Mouse (Mus musculus) spleen, adult 2 months (tissue): ENCODE results near the gene Susd6.

Source experiments
- CTCF ChIP-seq: fragments of 200-500 bp; IDR thresholded peaks from 2 replicates; pipeline ENCODE4 v1.5.1; 2011; ENCODE audit warnings: mild to moderate bottlenecking, inconsistent platforms; ENCODE audit not compliant: insufficient read depth, insufficient read length, insufficient replicate concordance; ENCODE audit errors: extremely low read depth
- POLR2A ChIP-seq: fragments of 200-500 bp; IDR thresholded peaks from 2 replicates; pipeline ENCODE4 v1.6.1; 2011; ENCODE audit warnings: low read depth, low read length, inconsistent platforms

DNA sequence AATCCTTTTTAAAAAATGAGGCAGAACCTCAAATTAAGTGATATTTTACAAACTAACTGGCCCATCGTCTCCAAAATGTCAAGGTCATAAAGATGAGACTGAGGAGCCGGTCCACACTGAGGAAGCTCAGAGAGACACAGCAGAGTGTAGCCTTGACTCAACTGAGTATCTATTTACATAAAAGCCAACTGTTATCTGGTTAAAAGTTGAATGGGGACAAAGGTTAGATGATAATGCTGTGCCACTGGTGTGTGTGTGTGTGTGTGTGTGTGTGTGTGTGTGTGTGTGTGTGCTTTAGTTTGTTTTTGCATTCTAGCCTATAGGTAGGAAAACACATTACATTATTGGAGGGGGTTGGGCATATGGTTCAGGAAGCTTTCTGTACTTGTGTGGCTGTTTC lies 100.8 kb downstream of the Susd6 start:
- TF ChIP-seq POLR2A (no peak), CTCF (no peak)
